Mouse (Mus musculus): ENCODE data around the gene Fyb.

DNA sequence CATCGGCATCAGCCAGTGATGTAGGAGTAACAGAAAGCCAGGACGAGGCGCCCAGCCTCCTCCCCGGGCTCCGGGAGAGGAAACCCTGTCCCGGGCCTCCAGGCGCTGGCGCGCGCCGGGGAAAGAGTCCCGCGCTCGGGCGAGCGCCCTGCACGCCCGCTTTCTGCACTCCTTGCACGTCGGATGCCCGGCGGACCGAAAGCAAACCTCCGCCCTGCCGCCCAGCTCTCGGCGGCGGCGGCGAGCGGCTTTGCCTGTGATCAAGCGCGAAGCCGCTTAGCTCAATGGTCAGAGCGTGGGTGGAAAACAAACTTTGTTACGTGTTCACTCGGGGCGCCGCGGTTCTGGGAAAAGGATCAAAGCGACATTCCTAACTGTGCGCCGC lies 184.9 kb downstream of the Fyb start:
- no peak for TF ChIP-seq CTCF (IDR thresholded peaks at IDR 0.05; ENCODE audit: control insufficient read depth, insufficient read depth, insufficient read length)
- TF ChIP-seq FOSL1 (IDR thresholded peaks at IDR 0.05; ENCODE audit: insufficient read depth, low read length, poor library complexity, severe bottlenecking), result no peak
- no peak for TF ChIP-seq USF1 (IDR thresholded peaks at IDR 0.05; ENCODE audit: low read depth)
- no peak for TF ChIP-seq CEBPB (IDR thresholded peaks at IDR 0.05; ENCODE audit: low read depth)
